9 mouse cellular contexts compared by ENCODE assay signal in genomic region chr19:47240076-47240475, GRCm38 (mm10).
DNase-seq lines count a peak whose midpoint lies in the region; ATAC-seq and TF ChIP-seq lines count a peak whose summit lies in the region.
"Had no signal": no experiment of that assay in that cellular context is flagged by ENCODE, and none has a peak within 500 bp of the region (broad histone marks: within the 10 kb centered on the region; RNA-seq: fewer than 3 reads in every experiment).

No protein-coding gene starts in this region.

- no peak overlapping the region for H3K27ac ChIP-seq in cerebellum, adult 2 months (ENCODE audit: insufficient read depth, low read length)
- no peak overlapping the region for H3K27ac ChIP-seq in forebrain, embryonic 16.5 days (ENCODE audit: low read length)
- H3K27ac ChIP-seq in liver, embryonic 13.5 days: no peak overlapping the region

- no peak overlapping the region for H3K9ac ChIP-seq in forebrain, embryonic 16.5 days (replicated peaks; ENCODE audit: low read depth, low read length)
- H3K9ac ChIP-seq in liver, embryonic 13.5 days: no peak overlapping the region

- H3K36me3 ChIP-seq in E14TG2a.4 (ENCODE audit: insufficient read depth, low read length): peaks cover 20% of the 10 kb centered on the region
- H3K36me3 ChIP-seq in forebrain, embryonic 16.5 days (ENCODE audit: control insufficient read depth, insufficient read depth): no peaks in the 10 kb centered on the region
- no peaks in the 10 kb centered on the region for H3K36me3 ChIP-seq in liver, embryonic 13.5 days

- 0 out of 2 replicates have a peak, but pooled peaks have one; percentile 40 for ATAC-seq in forebrain, embryonic 16.5 days
- ATAC-seq in liver, embryonic 13.5 days (ENCODE audit: low read depth): peak; percentile 45; the same call in 1 of the 2 replicates

- WGBS in cerebellum, adult 2 months: 62% methylated on average over 12 of the region's 12 CpGs
- WGBS in forebrain, embryonic 16.5 days: 38% methylated on average over 12 of the region's 12 CpGs
- WGBS in liver, embryonic 13.5 days (ENCODE audit: insufficient replicate concordance): 32% methylated on average over 12 of the region's 12 CpGs

- TF ChIP-seq CTCF in cerebellum, adult 2 months (IDR thresholded peaks at IDR 0.05; ENCODE audit: borderline replicate concordance, insufficient read depth, low read depth, low read length): no peak
- TF ChIP-seq CTCF in E14TG2a.4 (conservative IDR thresholded peaks at IDR 0.05; ENCODE audit: low read length): no peak

- H3K27me3 ChIP-seq in cerebellum, adult 2 months (ENCODE audit: control insufficient read depth, insufficient read depth, low read length): no peaks in the 10 kb centered on the region
- no peaks in the 10 kb centered on the region for H3K27me3 ChIP-seq in E14TG2a.4 (ENCODE audit: insufficient read depth, low read length)
- H3K27me3 ChIP-seq in forebrain, embryonic 16.5 days (replicated peaks; ENCODE audit: control insufficient read depth, insufficient read depth, low read length): no peaks in the 10 kb centered on the region
- H3K27me3 ChIP-seq in liver, embryonic 13.5 days: 0 out of 2 replicates have a peak, but pooled peaks cover 4% of the 10 kb centered on the region

- DNase-seq in cerebellum, adult 11-12 months: peak; percentile 39
- no peak for DNase-seq in cerebellum, adult 2 months
- DNase-seq in liver, embryonic 13.5 days: peak; percentile 17
- no peak for DNase-seq in c-Kit-positive CD71-positive TER-119-positive erythroid progenitor cells, embryonic 14.5 days (ENCODE audit: low spot score)
- no peak for DNase-seq in cerebellum, postnatal 10 days
- no peak for DNase-seq in gastrocnemius, adult 18-20 months (ENCODE audit: low spot score)
- DNase-seq: heart, postnatal 36 days had no signal

- peaks cover 49% of the 10 kb centered on the region for H3K4me1 ChIP-seq in cerebellum, adult 2 months (ENCODE audit: control insufficient read depth, insufficient read depth, low read length)
- peaks cover 62% of the 10 kb centered on the region for H3K4me1 ChIP-seq in E14TG2a.4 (replicated peaks; ENCODE audit: low read depth, low read length)
- no peaks in the 10 kb centered on the region for H3K4me1 ChIP-seq in forebrain, embryonic 16.5 days (replicated peaks; ENCODE audit: control insufficient read depth, insufficient read depth, low read length)
- 0 out of 2 replicates have a peak, but pooled peaks cover 7% of the 10 kb centered on the region for H3K4me1 ChIP-seq in liver, embryonic 13.5 days (replicated peaks)

- no peak overlapping the region for H3K4me3 ChIP-seq in cerebellum, adult 2 months (replicated peaks; ENCODE audit: insufficient read depth, low read depth, low read length)
- peak overlapping the region; percentile 85 for H3K4me3 ChIP-seq in E14TG2a.4 (replicated peaks; ENCODE audit: low read length)
- H3K4me3 ChIP-seq in forebrain, embryonic 16.5 days (replicated peaks; ENCODE audit: low read length): no peak overlapping the region
- H3K4me3 ChIP-seq in liver, embryonic 13.5 days (replicated peaks): peak overlapping the region; percentile 31

- no peaks in the 10 kb centered on the region for H3K9me3 ChIP-seq in E14TG2a.4 (ENCODE audit: low read length)
- H3K9me3 ChIP-seq in forebrain, embryonic 16.5 days (ENCODE audit: control insufficient read depth, low read length): no peaks in the 10 kb centered on the region
- no peaks in the 10 kb centered on the region for H3K9me3 ChIP-seq in liver, embryonic 13.5 days (replicated peaks)

- H3K4me2 ChIP-seq in forebrain, embryonic 16.5 days (ENCODE audit: low read length): peak overlapping the region; percentile 5; the same call in 1 of the 2 replicates
- peak overlapping the region; percentile 47 for H3K4me2 ChIP-seq in liver, embryonic 13.5 days

- no peak for TF ChIP-seq POLR2A in cerebellum, adult 2 months (IDR thresholded peaks at IDR 0.05; ENCODE audit: borderline replicate concordance, insufficient read depth, low read length)

Comparison
In these comparisons a context has a peak if more than half of its experiments do, and no peak if none do; other contexts are left out.
1. DNase-seq: peak in cerebellum, adult 11-12 months (single experiment) and liver, embryonic 13.5 days (single experiment); none in cerebellum, adult 2 months (0 of 2), c-Kit-positive CD71-positive TER-119-positive erythroid progenitor cells, embryonic 14.5 days (single experiment), cerebellum, postnatal 10 days (0 of 2) and gastrocnemius, adult 18-20 months (single experiment).
2. H3K4me3 ChIP-seq: peak in E14TG2a.4 (single experiment) and liver, embryonic 13.5 days (single experiment); none in cerebellum, adult 2 months (single experiment) and forebrain, embryonic 16.5 days (single experiment).